In genomic region chr6:78552353-78552698, GRCm38 (mm10) we compare ENCODE assay signal across 12 mouse cellular contexts.
DNase-seq lines count a peak whose midpoint lies in the region; ATAC-seq lines count a peak whose summit lies in the region.
"Had no signal": no experiment of that assay in that cellular context is flagged by ENCODE, and none has a peak within 500 bp of the region (broad histone marks: within the 10 kb centered on the region; RNA-seq: fewer than 3 reads in every experiment).

No protein-coding gene starts in this region.

- H3K27me3 ChIP-seq in hindbrain, embryonic 14.5 days (ENCODE audit: control insufficient read depth, insufficient read depth, low read length) = no peaks in the 10 kb centered on the region
- no peaks in the 10 kb centered on the region for H3K27me3 ChIP-seq in midbrain, embryonic 16.5 days (ENCODE audit: control insufficient read depth, insufficient read depth, low read depth, low read length)

- H3K4me2 ChIP-seq in hindbrain, embryonic 14.5 days (replicated peaks) = peak overlapping the region; percentile 35
- H3K4me2 ChIP-seq in midbrain, embryonic 16.5 days (ENCODE audit: low read length) = peak overlapping the region; percentile 26

- 20% methylated on average over 5 of the region's 5 CpGs for WGBS in hindbrain, embryonic 14.5 days
- 20% methylated on average over 5 of the region's 5 CpGs for WGBS in midbrain, embryonic 16.5 days

- no peak overlapping the region for H3K9ac ChIP-seq in hindbrain, embryonic 14.5 days
- no peak overlapping the region for H3K9ac ChIP-seq in midbrain, embryonic 16.5 days (ENCODE audit: low read depth, low read length)

- no peak for DNase-seq in frontal cortex, postnatal 10 days (ENCODE audit: low spot score in 2 of 2)
- DNase-seq in brain, adult 2 months (ENCODE audit: low read depth, low spot score) = peak; percentile 67
- DNase-seq in hindbrain, embryonic 14.5 days (ENCODE audit: low spot score) = no peak
- no peak for DNase-seq in gastrocnemius, postnatal 4 days (ENCODE audit: low spot score in 2 of 2)
- no peak for DNase-seq in urinary bladder, adult 2 months (ENCODE audit: low spot score)
- DNase-seq in spleen, postnatal 4 days (ENCODE audit: low spot score in 2 of 2) = no peak
- DNase-seq: B cell, adult 2 months; lung, postnatal 14 days had no signal

- no peaks in the 10 kb centered on the region for H3K36me3 ChIP-seq in hindbrain, embryonic 14.5 days (replicated peaks; ENCODE audit: control insufficient read depth, insufficient read depth)
- no peaks in the 10 kb centered on the region for H3K36me3 ChIP-seq in midbrain, embryonic 16.5 days (ENCODE audit: control insufficient read depth, insufficient read depth, low read length)
- H3K36me3 ChIP-seq: heart, embryonic 10.5 days had no signal

- peak; percentile 38 for ATAC-seq in frontal cortex, adult (ENCODE audit: low TSS enrichment)
- peak; percentile 63; the same call in 1 of the 2 replicates for ATAC-seq in hindbrain, embryonic 14.5 days (ENCODE audit: low FRiP score)
- ATAC-seq in midbrain, embryonic 16.5 days = no peak

- peaks cover 9% of the 10 kb centered on the region for H3K4me1 ChIP-seq in hindbrain, embryonic 14.5 days (replicated peaks; ENCODE audit: control insufficient read depth, insufficient read depth, low read length)
- 0 out of 2 replicates have a peak, but pooled peaks cover 4% of the 10 kb centered on the region for H3K4me1 ChIP-seq in midbrain, embryonic 16.5 days (ENCODE audit: control insufficient read depth, insufficient read depth, low read length)
- H3K4me1 ChIP-seq: heart, embryonic 10.5 days had no signal

- H3K9me3 ChIP-seq in hindbrain, embryonic 14.5 days (ENCODE audit: control insufficient read depth, low read length) = no peaks in the 10 kb centered on the region
- H3K9me3 ChIP-seq in midbrain, embryonic 16.5 days (replicated peaks; ENCODE audit: control insufficient read depth, low read length, poor library complexity, severe bottlenecking) = no peaks in the 10 kb centered on the region
- H3K9me3 ChIP-seq: heart, embryonic 10.5 days had no signal

- no peak overlapping the region for H3K4me3 ChIP-seq in hindbrain, embryonic 14.5 days (replicated peaks; ENCODE audit: low read length)
- no peak overlapping the region for H3K4me3 ChIP-seq in midbrain, embryonic 16.5 days (ENCODE audit: low read depth, low read length)
- H3K4me3 ChIP-seq: erythroblast, embryonic 14.5 days; heart, embryonic 10.5 days had no signal

- H3K27ac ChIP-seq in hindbrain, embryonic 14.5 days = no peak overlapping the region
- no peak overlapping the region for H3K27ac ChIP-seq in midbrain, embryonic 16.5 days (ENCODE audit: low read length)
- H3K27ac ChIP-seq: heart, embryonic 10.5 days had no signal
